Mouse (Mus musculus): ENCODE measurements around the gene Stat4. TPM values are rescaled to one million over a fixed set of nuclear protein-coding genes. Genes with fewer than 3 reads are reported as not detected.
"Not testable (repeated sequence)": the region's sequence is repeated elsewhere in the genome, so short reads cannot be mapped to it uniquely, and the experiment has no call there.

Stat4 gene
- total RNA-seq, 2 experiments from 2014 or later = 0.65 to 0.67 TPM

DNA sequence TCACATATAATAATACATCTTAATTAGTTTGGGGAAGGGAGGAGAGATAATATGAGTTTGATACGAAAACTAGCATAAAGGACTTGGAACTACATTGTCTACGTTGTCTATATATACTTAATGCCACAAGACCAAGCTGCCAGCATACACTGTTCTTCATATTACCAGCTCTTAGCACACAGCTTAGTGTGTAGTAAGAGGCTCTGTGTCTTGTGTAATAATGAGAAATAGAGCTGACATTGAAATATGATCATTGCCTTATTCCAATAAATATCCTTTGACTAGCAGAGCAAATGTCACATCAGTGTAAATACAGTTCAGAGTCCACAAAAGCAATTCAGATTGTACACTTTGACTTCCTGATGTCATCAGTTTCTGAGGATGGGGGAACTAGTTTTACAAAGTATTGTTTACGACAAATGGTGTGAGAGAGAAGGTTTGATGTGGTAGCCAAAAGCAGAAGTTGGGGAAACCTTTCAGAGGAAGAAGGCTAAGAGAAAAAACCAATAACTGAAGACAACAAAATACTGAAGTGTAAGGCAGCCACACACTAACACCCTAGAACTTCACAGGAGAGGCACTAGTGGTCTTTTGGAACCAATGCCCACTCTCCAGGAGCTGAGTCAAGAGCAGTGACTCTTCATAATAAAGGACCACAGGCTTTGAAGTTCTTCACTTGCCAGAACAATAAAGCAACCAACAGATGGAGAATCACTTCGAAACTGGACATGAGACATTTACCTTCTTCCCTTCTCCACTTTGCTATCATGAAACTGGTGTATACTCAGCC, 35.2 kb downstream of the Stat4 start:
- no peak for DNase-seq (ENCODE audit: low spot score in 2 of 2)

- no peak for DNase-seq (ENCODE audit: low spot score in 2 of 2)
Measured at GRCm38 (mm10) chr1:52028686-52029085, 41.7 kb downstream of the Stat4 start.

- DNase-seq (ENCODE audit: low spot score in 2 of 2) = no peak
Measured at GRCm38 (mm10) chr1:52034816-52035752, 48.1 kb downstream of the Stat4 start.

- DNase-seq (ENCODE audit: low spot score in 2 of 2) = no peak
Measured at GRCm38 (mm10) chr1:52039151-52039550, 52.2 kb downstream of the Stat4 start.

DNA sequence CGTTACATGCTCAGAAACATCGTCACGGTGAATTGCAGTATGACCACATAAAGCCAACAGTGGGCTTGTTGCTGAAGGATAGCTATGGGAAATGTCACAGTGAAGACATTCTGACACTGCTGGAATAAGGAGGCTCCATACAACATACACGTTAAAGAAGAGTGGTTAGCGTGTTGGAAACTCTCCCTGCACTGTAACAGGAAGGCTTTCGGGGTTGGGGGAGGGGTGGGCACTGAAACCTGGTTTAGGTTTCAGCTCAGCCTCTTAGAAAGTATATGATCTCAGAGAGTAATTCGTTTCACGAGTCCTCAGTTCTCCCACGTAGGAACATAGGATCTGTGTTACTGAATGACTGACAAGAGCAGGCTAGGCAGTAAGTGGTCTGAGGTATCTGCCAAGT, 52.7 kb downstream of the Stat4 start:
- DNase-seq (ENCODE audit: low spot score in 2 of 2) = no peak

- no peak for DNase-seq (ENCODE audit: low spot score in 2 of 2)
Measured at GRCm38 (mm10) chr1:52040366-52041061, 53.6 kb downstream of the Stat4 start.

DNA sequence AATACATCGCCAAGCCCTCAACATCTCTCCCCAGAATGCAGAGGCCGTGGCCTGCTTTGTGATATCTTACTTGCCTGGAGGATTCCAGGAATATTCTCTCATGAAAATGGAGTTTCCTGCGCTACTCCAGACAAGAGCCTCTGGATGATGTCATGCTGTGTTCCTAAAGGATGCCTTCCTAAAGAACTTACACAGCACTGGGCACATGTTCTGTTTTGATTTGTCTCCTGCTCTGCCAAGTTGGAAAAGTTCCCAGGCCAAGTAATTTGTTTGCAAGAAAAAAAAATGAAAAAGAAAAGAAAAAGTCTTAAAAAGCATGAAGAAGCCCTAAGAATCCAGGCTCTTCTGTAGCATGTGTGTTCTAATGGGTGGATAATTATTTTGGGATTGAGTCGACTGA, 56.2 kb downstream of the Stat4 start:
- no peak for DNase-seq (ENCODE audit: low spot score in 2 of 2)

GRCm38 (mm10) chr1:52046891-52047290, 59.9 kb downstream of the Stat4 start:
- not testable (repeated sequence) for DNase-seq (ENCODE audit: low spot score in 2 of 2)

DNA sequence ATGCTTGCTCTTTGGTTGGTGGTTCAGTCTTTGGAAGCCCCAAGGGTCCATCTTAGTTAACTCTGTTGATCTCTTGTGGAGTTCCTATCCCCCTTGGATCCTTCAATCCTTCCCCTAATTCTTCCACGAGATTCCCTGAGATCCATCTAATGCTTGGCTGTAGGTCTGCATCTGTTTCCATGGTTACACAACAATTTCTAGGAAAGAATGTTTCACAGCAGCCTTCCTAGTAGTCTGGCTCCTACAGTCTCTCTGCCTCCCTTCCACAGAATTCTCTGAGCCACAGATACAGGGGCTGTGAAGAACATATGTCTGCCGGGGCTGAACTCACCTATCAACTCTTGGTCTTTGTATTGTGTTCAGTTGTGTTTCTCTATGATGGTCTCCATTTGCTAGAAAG, 61.8 kb downstream of the Stat4 start:
- no peak for DNase-seq (ENCODE audit: low spot score in 2 of 2)

DNA sequence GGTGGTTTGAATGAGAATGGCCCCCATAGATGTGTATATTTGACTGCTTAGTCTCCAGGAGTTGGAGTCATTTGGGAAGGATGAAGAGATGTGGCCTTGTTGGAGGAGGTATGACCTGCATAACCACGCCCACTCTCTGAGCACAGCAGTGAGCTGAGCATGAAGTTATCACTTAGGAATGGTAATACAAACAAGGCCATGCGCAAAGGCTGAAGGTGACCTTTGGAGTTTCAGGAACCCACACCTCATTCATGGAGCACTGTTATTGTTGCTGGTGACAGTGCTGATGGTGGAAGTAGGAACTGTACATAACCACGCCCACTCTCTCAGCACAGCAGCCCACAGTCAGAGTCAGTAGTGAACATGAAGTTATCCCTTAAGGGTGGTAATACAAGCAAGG, 62.9 kb downstream of the Stat4 start:
- DNase-seq (ENCODE audit: low spot score in 2 of 2) = no peak

GRCm38 (mm10) chr1:52051542-52051941, 64.6 kb downstream of the Stat4 start:
- no peak for DNase-seq (ENCODE audit: low spot score in 2 of 2)

- no peak for DNase-seq (ENCODE audit: low spot score in 2 of 2)
Measured at GRCm38 (mm10) chr1:52052910-52053309, 66.0 kb downstream of the Stat4 start.

- DNase-seq (ENCODE audit: low spot score in 2 of 2) = no peak
Measured at GRCm38 (mm10) chr1:52055947-52056346, 69.0 kb downstream of the Stat4 start.

DNA sequence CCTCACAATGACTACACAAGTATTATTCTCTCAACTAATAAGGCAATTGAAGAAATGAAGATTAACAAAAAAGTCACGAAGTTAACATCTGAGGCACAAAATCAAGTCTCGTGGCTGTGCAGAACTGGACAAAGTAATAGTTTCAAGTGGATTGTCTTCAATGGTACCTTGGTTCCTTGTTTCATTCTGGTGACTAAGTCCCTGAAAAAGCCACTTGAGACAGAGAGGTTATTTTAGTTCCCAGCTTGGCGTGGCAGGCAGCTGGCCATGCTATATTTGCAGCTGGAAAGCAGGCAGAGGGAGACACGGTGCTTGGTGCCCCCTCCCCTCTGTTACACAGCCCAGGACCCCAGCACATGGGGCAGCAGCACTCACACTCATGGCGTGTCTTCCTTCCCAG, 70.2 kb downstream of the Stat4 start:
- DNase-seq (ENCODE audit: low spot score in 2 of 2) = no peak

DNA sequence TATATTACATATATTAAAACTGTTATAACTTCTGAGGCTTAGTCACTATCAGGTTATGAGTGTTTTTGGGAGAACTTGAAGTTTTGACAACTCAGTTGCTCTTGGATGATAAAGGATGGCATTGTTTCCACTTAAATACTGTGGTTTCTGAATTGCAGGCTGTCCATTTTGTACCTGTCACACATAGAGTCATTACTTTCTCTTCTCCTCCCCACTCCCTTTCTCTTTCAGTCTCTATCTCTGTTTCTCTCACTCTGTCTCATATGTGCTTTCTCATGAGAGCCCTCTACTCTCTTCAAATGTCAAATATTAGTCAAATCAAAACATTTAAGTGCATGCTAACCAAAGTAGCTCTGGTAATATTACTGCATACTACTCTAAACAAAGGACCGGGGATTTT, 79.3 kb downstream of the Stat4 start:
- no peak for DNase-seq (ENCODE audit: low spot score in 2 of 2)

DNA sequence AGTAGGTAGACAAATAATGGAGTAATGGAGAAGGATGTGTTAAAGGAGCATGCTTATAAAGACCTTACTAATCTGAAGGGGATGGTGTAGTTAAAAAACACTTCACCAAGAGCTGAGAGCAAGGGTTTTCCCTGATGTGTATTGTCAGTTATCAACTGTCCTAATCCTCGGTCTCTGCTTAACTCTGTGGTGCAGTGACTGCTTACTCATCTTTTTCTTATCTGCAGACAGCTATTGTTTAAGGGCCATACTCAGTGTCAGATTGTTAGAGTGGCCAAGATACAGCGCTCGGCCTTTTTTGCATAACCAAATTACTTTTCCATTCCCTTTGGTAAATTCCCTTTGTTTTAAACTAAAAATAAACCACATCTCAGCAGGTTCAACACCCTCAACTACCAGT, 79.7 kb downstream of the Stat4 start:
- DNase-seq (ENCODE audit: low spot score in 2 of 2) = no peak

GRCm38 (mm10) chr1:52079724-52080367, 92.9 kb downstream of the Stat4 start:
- DNase-seq (ENCODE audit: low spot score in 2 of 2) = no peak

- no peak for DNase-seq (ENCODE audit: low spot score in 2 of 2)
Measured at GRCm38 (mm10) chr1:52080375-52080774, 93.4 kb downstream of the Stat4 start.

DNA sequence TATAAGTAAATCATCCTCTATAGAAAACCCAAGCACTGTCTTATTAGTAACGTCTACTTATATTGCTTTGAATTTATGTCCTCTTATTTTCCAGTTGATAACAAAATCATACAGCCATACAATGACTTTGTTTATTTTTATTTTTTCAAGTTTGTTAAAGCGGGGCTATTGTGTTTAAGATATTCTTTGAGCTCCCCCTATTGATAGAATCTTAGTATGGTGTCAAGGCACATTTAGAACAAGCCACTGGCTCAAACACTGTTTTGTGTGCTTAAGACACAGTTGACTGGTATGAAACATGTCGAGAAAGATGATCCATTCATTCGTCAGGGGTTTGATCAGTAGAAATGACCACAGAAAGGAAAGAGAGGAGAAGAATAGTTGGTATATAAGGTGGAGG, 99.3 kb downstream of the Stat4 start:
- no peak for DNase-seq (ENCODE audit: low spot score in 2 of 2)

GRCm38 (mm10) chr1:52087128-52087527, 100.2 kb downstream of the Stat4 start:
- no peak for DNase-seq (ENCODE audit: low spot score in 2 of 2)

- no peak for DNase-seq (ENCODE audit: low spot score in 2 of 2)
Measured at GRCm38 (mm10) chr1:52088634-52089033, 101.7 kb downstream of the Stat4 start.

Measured in adrenal gland, postnatal 4 days (tissue).